Mouse (Mus musculus) stomach, embryonic 16.5 days (tissue): Measurements from ENCODE around the gene Klrb1c. TPM values are rescaled to one million over a fixed set of nuclear protein-coding genes. Genes with fewer than 3 reads are reported as not detected.
A peak's percentile ranks its signal among the peaks of the same experiment; 100 is the strongest.
"Not testable (repeated sequence)": the region's sequence is repeated elsewhere in the genome, so short reads cannot be mapped to it uniquely, and the experiment has no call there.

Source experiments
- ATAC-seq: fragments of 200-750 bp; cut with Nextera tagmentation; 2 replicates; pipeline ENCODE4 v1.8.0; 2017; ENCODE audit warnings: moderate number of reproducible peaks, moderate TSS enrichment; ENCODE audit not compliant: insufficient read depth, low FRiP score
- H3K27ac ChIP-seq: fragments of 300-500 bp; sonication (generic); 2 replicates; pipeline ENCODE4 v1.5.1; 2014; ENCODE audit warnings: low read length
- H3K27me3 ChIP-seq: fragments of 300-500 bp; sonication (generic); 2 replicates; pipeline ENCODE4 v1.6.1; 2014; ENCODE audit warnings: low read length, control low read depth, mixed read lengths; ENCODE audit not compliant: control insufficient read depth, insufficient read depth
- H3K36me3 ChIP-seq: fragments of 300-500 bp; sonication (generic); 2 replicates; pipeline ENCODE4 v1.6.1; 2014; ENCODE audit warnings: low read length; ENCODE audit not compliant: control insufficient read depth, insufficient read depth
- H3K4me1 ChIP-seq: fragments of 300-500 bp; sonication (generic); 2 replicates; pipeline ENCODE4 v1.6.1; 2014; ENCODE audit warnings: low read length, control low read depth, mixed read lengths; ENCODE audit not compliant: control insufficient read depth, insufficient read depth
- H3K4me2 ChIP-seq: fragments of 300-500 bp; sonication (generic); 2 replicates; pipeline ENCODE4 v1.6.1; 2014; ENCODE audit warnings: low read depth, low read length, mixed read lengths
- H3K4me3 ChIP-seq: fragments of 300-500 bp; sonication (generic); replicated peaks from 2 replicates; pipeline ENCODE4 v1.5.1; 2014; ENCODE audit warnings: mild to moderate bottlenecking, low read length
- H3K9ac ChIP-seq: fragments of 300-500 bp; sonication (generic); 2 replicates; pipeline ENCODE4 v1.6.1; 2014; ENCODE audit warnings: low read length
- H3K9me3 ChIP-seq: fragments of 300-500 bp; sonication (generic); replicated peaks from 2 replicates; pipeline ENCODE4 v1.6.1; 2016; ENCODE audit warnings: low read length, control low read depth; ENCODE audit not compliant: control insufficient read depth
- WGBS: fragments of 180-500 bp; shearing (Covaris S2); extraction: QIAGEN DNeasy Blood & Tissue Kit; methylation state at CpG from one replicate; pipeline ENCODE4 v1.1.7; 2014; 5-methylcytosine and 5-hydroxymethylcytosine counted together
- polyA plus RNA-seq: library from polyadenylated mRNA; unstranded; fragments of >200 nt; fragmentation: Nextera tagmentation; extraction: Ambion mirVana; gene quantifications from 2 replicates; pipeline ENCODE4 v1.2.1, GENCODE M21; 2015

The Klrb1c gene
- polyA plus RNA-seq, 1 experiment from 2014 or later = 0.27 TPM

DNA sequence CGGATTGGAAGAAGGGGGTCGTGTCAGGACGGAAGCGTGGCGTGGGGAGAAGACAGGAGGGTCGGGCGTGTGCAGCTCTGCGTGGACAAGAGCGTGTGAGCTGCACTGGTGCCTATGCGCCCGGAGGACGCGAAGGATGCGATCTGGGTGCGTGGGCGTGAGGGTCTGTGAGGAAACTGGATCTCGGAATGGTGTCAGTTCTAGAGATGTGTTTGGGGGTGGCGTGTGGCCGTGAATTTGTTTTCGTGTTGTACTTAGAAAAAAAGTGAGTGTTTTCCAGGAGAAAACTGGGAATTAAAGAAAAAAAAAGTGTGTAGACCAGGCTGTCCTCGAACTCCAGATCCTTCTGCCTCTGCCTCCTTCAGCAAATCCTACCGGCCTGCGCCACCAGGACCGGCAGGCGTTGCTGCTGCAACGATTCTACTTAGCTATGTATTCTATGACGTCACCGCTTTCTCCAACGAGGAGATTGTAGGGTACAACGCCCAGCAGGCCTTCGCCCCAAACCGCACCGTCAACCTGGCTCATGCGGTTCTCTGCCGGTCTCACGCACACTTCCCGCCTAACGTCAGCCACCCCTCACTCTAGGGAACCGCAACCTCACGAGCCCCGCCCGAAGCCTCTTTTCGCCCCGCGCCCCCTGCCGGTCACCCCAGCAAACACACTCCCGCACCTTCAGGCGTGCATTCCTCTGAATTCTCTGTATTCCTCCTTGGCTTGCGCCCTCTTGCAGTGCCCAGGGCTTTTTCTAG, 10.3 kb upstream of the Klrb1c start:
- not testable (repeated sequence) for H3K9me3 ChIP-seq, H3K36me3 ChIP-seq, H3K27me3 ChIP-seq
- H3K9ac ChIP-seq = peak overlapping the region; percentile 76
- H3K4me2 ChIP-seq = peak overlapping the region; percentile 70
- peak overlapping the region; percentile 92 for H3K27ac ChIP-seq
- WGBS = under 1% methylated on average over 49 of the region's 49 CpGs
- peak overlapping the region; percentile 67 for H3K4me3 ChIP-seq
- peaks cover 13% of the 10 kb centered on the region for H3K4me1 ChIP-seq
- ATAC-seq = peak; percentile 78

DNA sequence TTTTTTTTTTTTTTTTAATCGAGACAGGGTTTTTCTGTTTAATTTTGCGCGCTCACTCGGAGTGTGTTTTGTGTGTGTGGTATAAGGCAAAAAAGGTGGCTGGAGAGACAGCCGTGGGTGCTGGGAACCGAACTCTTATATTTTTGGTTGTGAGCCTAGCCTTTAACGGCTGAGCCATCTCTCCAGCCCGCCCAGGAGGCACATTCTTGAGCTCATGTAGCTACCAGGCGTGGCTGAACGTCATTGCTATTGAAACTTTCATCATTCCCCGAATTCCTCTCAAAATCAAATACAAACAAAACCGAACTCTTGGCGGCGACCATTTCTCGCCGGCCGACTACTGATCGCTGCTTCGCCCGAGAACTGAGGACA, 9.7 kb upstream of the Klrb1c start:
- Histone ChIP-seq H3K9ac (peak overlapping the region; percentile 76), H3K4me2 (peak overlapping the region; percentile 70), H3K4me3 (peak overlapping the region; percentile 67), H3K27ac (peak overlapping the region; percentile 92), H3K4me1 (peaks cover 13% of the 10 kb centered on the region)
- ATAC-seq = peak; percentile 38
- H3K27me3 ChIP-seq, H3K9me3 ChIP-seq, H3K36me3 ChIP-seq: not testable (repeated sequence)
- WGBS = under 1% methylated on average over 20 of the region's 20 CpGs

DNA sequence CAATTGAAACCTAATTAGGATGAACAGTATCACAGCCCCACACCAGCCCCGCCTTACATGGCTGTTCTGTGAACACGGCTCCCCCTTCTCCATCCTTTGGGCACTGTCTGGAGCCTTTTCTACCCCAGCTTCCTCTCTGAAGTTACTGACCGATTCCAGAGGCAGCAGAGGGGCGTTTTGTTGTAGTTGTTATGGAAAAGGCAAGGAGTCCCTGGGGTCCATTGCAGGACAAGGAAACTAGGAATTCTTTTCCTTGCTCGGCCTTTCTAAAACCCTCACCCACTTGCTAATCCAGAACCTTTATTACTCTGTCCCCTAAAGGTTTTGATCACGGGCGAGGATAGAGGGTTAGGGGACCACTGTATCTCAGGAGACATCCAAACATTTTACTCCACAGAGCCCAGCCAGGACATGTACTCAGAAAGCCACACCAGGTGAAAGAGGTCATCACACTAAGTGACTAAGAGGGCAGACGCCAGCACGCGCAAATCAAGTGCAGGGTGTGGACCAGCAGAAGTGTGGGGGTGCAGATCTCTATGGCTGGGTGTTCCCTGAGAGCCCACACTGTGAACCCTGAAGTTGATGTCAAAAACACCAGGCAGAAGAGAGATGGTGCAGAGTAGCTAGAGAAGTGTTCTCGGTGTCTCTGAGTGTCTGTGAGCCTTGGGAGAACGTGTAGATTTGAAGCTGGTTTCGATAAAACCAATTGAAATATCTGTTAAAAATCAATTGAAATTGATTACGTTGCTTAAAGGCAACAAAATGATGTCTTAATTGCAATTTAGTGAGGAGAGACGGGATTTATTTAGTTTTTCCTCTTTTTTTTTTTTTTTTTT, 9.1 kb upstream of the Klrb1c start:
- no peaks in the 10 kb centered on the region for H3K27me3 ChIP-seq
- peak overlapping the region; percentile 70 for H3K27ac ChIP-seq
- peaks cover 13% of the 10 kb centered on the region for H3K4me1 ChIP-seq
- H3K4me2 ChIP-seq = peak overlapping the region; percentile 70
- no peak for ATAC-seq
- no peaks in the 10 kb centered on the region for H3K9me3 ChIP-seq
- 14% methylated on average over 15 of the region's 15 CpGs for WGBS
- H3K36me3 ChIP-seq = no peaks in the 10 kb centered on the region
- H3K4me3 ChIP-seq = peak overlapping the region; percentile 67
- H3K9ac ChIP-seq = peak overlapping the region; percentile 61

DNA sequence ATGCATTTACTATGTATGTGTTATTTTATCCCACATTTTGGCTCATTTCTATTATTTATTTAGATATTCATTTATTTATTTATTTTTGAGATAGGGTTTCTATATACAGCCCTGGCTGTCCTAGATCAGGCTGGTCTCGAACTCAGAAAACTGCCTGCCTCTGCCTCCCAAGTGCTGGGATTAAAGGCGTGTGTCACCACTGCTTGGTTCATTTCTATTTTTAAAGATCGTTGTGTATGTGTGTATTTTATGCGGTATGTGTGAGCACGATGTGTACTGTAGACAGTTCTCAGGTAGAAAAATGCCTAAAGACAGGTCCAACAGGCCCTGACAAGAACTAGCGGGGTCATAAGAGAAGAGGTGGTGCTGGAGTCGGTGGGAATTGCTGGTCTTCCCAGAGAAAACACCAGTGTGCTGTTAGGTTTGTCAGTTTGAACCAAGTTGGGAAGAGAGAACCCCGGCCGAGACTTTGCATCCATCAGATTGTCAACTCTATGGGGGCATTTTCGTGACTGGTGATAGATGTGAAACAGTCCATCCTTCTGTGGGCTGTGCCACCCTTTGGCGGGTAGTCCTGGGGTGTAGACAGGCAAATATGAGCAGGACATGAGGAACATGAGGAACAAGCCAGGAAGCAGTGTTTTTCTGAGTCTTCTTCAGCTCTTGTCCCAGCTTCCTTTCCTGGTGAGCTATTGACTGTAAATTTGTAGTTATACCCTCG, 8.3 kb upstream of the Klrb1c start:
- Histone ChIP-seq H3K4me2 (peak overlapping the region; percentile 70), H3K4me3 (no peak overlapping the region)

DNA sequence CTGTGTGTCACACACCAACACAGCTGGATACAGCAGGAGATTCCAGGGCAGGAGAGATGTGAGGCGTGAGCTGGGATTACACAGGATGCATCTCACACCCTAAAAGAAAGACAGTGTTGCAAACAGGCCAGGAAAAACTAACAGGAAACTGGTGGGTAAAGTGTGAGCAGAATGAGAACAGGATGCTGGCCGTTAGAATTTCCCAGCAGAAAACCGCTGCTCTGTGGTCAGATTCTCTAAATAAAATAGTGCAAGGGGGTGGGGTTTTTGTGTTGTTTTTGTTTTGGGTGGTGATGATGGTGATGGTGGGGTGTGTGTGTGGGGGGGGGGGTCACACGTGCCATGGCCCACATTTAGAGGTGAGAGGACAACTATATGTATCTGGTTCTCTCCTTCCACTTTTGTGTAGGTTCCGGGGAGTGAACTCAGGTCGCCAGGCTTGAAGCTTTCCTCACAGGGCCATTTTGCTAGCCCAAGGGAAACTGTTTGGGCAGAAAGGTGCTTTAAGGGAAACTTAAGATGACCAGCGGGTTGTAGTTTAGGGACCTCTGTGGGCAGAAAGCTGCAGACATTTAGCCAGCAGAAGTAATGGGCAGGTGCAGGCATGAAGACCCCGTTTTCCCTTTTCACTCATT, 7.4 kb upstream of the Klrb1c start:
- no peak overlapping the region for H3K9ac ChIP-seq
- H3K4me2 ChIP-seq = no peak overlapping the region
- H3K9me3 ChIP-seq = no peaks in the 10 kb centered on the region
- H3K27ac ChIP-seq = no peak overlapping the region
- H3K4me1 ChIP-seq = peaks cover 13% of the 10 kb centered on the region
- H3K36me3 ChIP-seq = no peaks in the 10 kb centered on the region
- 67% methylated on average over 8 of the region's 8 CpGs for WGBS
- H3K27me3 ChIP-seq = no peaks in the 10 kb centered on the region
- H3K4me3 ChIP-seq = no peak overlapping the region
- no peak for ATAC-seq

More for the DNA sequence above, 8.3 kb upstream of the Klrb1c start:
- Histone ChIP-seq H3K27ac (no peak overlapping the region), H3K27me3 (no peaks in the 10 kb centered on the region), H3K9ac (no peak overlapping the region), H3K4me1 (peaks cover 13% of the 10 kb centered on the region), H3K9me3 (no peaks in the 10 kb centered on the region), H3K36me3 (no peaks in the 10 kb centered on the region)
- 78% methylated on average over 12 of the region's 12 CpGs for WGBS
- ATAC-seq = no peak

DNA sequence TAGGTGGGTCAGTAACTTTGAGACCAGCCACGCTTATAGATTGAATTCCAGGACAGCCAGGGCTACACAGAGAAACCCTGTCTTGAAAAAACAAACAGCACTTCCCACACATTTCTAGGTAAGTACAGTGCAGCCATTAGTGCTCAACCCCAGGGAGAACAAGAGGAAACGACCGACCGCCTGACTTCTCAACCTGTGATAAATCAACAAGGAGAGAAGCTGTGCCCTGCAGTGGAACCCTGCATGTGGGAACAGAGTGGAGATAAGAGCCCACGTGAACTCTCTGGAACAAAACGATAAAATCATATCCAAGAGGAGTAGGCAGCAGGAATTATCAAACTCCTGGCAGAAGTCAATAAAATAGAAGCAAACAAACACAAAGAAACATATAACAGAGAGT, 4.7 kb upstream of the Klrb1c start:
- H3K4me1 ChIP-seq = peaks cover 9% of the 10 kb centered on the region
- H3K36me3 ChIP-seq = no peaks in the 10 kb centered on the region
- H3K9me3 ChIP-seq = no peaks in the 10 kb centered on the region
- H3K4me3 ChIP-seq = no peak overlapping the region
- no peak overlapping the region; the same call in 1 of the 2 replicates for H3K27ac ChIP-seq
- WGBS = 19% methylated on average over 6 of the region's 6 CpGs
- ATAC-seq = peak; percentile 66; the same call in 1 of the 2 replicates
- no peak overlapping the region for H3K4me2 ChIP-seq
- H3K27me3 ChIP-seq = no peaks in the 10 kb centered on the region
- no peak overlapping the region for H3K9ac ChIP-seq

DNA sequence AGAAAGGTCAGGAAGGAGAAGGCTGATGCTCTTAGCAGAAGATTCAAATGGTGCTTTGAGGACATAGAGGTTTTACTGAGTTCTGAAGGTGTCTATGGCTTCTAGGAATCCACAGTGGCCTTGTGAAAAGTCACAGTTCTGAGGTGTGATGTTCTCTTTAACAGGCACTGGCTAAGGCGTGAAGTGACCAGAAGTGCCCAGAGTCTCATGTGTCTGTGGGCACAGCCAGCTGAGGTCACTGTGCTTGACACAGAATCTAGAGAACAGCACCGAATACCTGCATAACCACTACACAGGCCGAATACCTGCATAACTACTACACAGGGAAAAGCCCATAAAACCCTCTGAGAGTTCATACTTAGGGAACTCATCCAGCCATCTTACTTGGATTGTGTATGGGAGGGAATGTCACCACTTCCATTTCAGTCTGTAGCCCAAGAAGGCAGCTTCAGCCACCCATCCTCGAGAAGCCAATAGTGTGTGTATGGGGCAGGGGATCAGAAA, 1.5 kb upstream of the Klrb1c start:
- not testable (repeated sequence) for H3K4me2 ChIP-seq, ATAC-seq, H3K27ac ChIP-seq, H3K9me3 ChIP-seq, H3K36me3 ChIP-seq, H3K4me1 ChIP-seq, H3K27me3 ChIP-seq, H3K9ac ChIP-seq, H3K4me3 ChIP-seq
- 82% methylated on average over 4 of the region's 4 CpGs for WGBS

DNA sequence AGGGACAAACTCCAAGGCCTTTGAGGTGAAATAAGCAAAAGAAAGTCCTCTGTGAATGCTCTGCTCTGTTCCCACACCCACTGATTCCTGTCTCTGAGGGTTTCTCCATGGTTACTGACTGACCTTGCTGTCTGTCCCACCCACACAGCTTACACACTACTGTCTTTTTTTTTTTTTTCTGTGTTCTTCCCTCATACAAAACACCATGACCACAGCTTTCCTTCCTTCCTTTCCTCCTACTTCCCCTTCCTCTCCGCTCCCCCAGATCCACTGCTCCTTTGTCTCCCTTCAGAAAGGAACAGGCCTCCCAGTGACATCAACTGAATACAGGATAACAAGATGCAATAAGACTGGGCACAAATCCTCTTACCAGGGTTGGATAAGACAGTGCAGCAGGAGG, 498 bp downstream of the Klrb1c start:
- no peaks in the 10 kb centered on the region for H3K4me1 ChIP-seq
- H3K36me3 ChIP-seq = no peaks in the 10 kb centered on the region
- 84% methylated on average over 1 of the region's 1 CpGs for WGBS
- no peaks in the 10 kb centered on the region for H3K9me3 ChIP-seq
- no peak for ATAC-seq
- H3K27ac ChIP-seq = no peak overlapping the region
- no peak overlapping the region for H3K4me3 ChIP-seq
- no peak overlapping the region for H3K9ac ChIP-seq
- no peak overlapping the region for H3K4me2 ChIP-seq
- no peaks in the 10 kb centered on the region for H3K27me3 ChIP-seq
